Comparison of ENCODE assay signal across 13 mouse cellular contexts in genomic region chr5:144491308-144491707, GRCm38 (mm10). TPM values are rescaled to one million over a fixed set of nuclear protein-coding genes. Genes with fewer than 3 reads are reported as not detected.
DNase-seq lines count a peak whose midpoint lies in the region; ATAC-seq lines count a peak whose summit lies in the region.
"Had no signal": no experiment of that assay in that cellular context is flagged by ENCODE, and none has a peak within 500 bp of the region (broad histone marks: within the 10 kb centered on the region; RNA-seq: fewer than 3 reads in every experiment).

No protein-coding gene starts in this region.

- no peaks in the 10 kb centered on the region for H3K4me1 ChIP-seq in heart, embryonic 11.5 days (ENCODE audit: control insufficient read depth, insufficient read depth, low read length)
- no peaks in the 10 kb centered on the region for H3K4me1 ChIP-seq in midbrain, embryonic 11.5 days (ENCODE audit: control insufficient read depth, insufficient read depth, low read length)
- H3K4me1 ChIP-seq in midbrain, embryonic 16.5 days (ENCODE audit: control insufficient read depth, insufficient read depth, low read length) = no peaks in the 10 kb centered on the region
- H3K4me1 ChIP-seq: limb, embryonic 15.5 days had no signal

- no peaks in the 10 kb centered on the region for H3K36me3 ChIP-seq in heart, embryonic 11.5 days (ENCODE audit: control insufficient read depth, insufficient read depth, low read length)
- H3K36me3 ChIP-seq in midbrain, embryonic 11.5 days (ENCODE audit: control insufficient read depth, insufficient read depth, low read length) = no peaks in the 10 kb centered on the region
- no peaks in the 10 kb centered on the region for H3K36me3 ChIP-seq in midbrain, embryonic 16.5 days (ENCODE audit: control insufficient read depth, insufficient read depth, low read length)
- H3K36me3 ChIP-seq: limb, embryonic 15.5 days had no signal

- no peak overlapping the region for H3K27ac ChIP-seq in heart, embryonic 11.5 days (ENCODE audit: low read depth, low read length)
- no peak overlapping the region for H3K27ac ChIP-seq in midbrain, embryonic 11.5 days (ENCODE audit: low read depth, low read length)
- H3K27ac ChIP-seq in midbrain, embryonic 16.5 days (ENCODE audit: low read length) = no peak overlapping the region
- H3K27ac ChIP-seq: limb, embryonic 15.5 days had no signal

- DNase-seq in heart, postnatal 36 days = peak; percentile 12 to 17
- DNase-seq in midbrain, embryonic 11.5 days (ENCODE audit: low spot score, missing footprints) = peak; percentile 83
- DNase-seq in c-Kit-positive CD71-positive TER-119-negative erythroid progenitor cells, embryonic 14.5 days (ENCODE audit: low read depth) = peak; percentile 2
- DNase-seq in retina, embryonic 14.5 days (ENCODE audit: low spot score) = peak; percentile 51
- no peak for DNase-seq in left cerebral cortex, postnatal 25 days (ENCODE audit: low spot score in 2 of 2)
- DNase-seq: cerebellum, adult 8-10 months had no signal

- no peak for ATAC-seq in heart, embryonic 11.5 days (replicated peaks; ENCODE audit: insufficient number of reproducible peaks, low FRiP score, low TSS enrichment)
- ATAC-seq in midbrain, embryonic 11.5 days (ENCODE audit: low FRiP score) = no peak
- no peak for ATAC-seq in midbrain, embryonic 16.5 days
- no peak for ATAC-seq in activated CD4-positive, CD25-positive, alpha-beta regulatory T cell, adult 4 months

- 16% methylated on average over 6 of the region's 6 CpGs for WGBS in heart, embryonic 11.5 days (ENCODE audit: insufficient replicate concordance)
- WGBS in midbrain, embryonic 11.5 days = 16% methylated on average over 6 of the region's 6 CpGs
- WGBS in midbrain, embryonic 16.5 days = 16% methylated on average over 6 of the region's 6 CpGs

- H3K4me3 ChIP-seq in heart, embryonic 11.5 days (ENCODE audit: low read depth, low read length) = no peak overlapping the region
- no peak overlapping the region for H3K4me3 ChIP-seq in midbrain, embryonic 11.5 days (ENCODE audit: low read depth, low read length)
- H3K4me3 ChIP-seq in midbrain, embryonic 16.5 days (ENCODE audit: low read depth, low read length) = no peak overlapping the region
- H3K4me3 ChIP-seq: limb, embryonic 15.5 days had no signal

- no peak overlapping the region for H3K4me2 ChIP-seq in heart, embryonic 11.5 days
- H3K4me2 ChIP-seq in midbrain, embryonic 11.5 days = no peak overlapping the region
- H3K4me2 ChIP-seq in midbrain, embryonic 16.5 days (ENCODE audit: low read length) = no peak overlapping the region
- H3K4me2 ChIP-seq: limb, embryonic 15.5 days had no signal

- H3K9me3 ChIP-seq in heart, embryonic 11.5 days (replicated peaks; ENCODE audit: control insufficient read depth, low read length) = 0 out of 2 replicates have a peak, but pooled peaks cover 2% of the 10 kb centered on the region
- H3K9me3 ChIP-seq in midbrain, embryonic 11.5 days (ENCODE audit: control insufficient read depth, low read length) = no peaks in the 10 kb centered on the region
- H3K9me3 ChIP-seq in midbrain, embryonic 16.5 days (replicated peaks; ENCODE audit: control insufficient read depth, low read length, poor library complexity, severe bottlenecking) = peaks cover 4% of the 10 kb centered on the region; the same call in 1 of the 2 replicates
- H3K9me3 ChIP-seq: limb, embryonic 15.5 days had no signal

- no peak overlapping the region for H3K9ac ChIP-seq in heart, embryonic 11.5 days (ENCODE audit: low read depth, low read length)
- no peak overlapping the region for H3K9ac ChIP-seq in midbrain, embryonic 11.5 days (ENCODE audit: low read length)
- H3K9ac ChIP-seq in midbrain, embryonic 16.5 days (ENCODE audit: low read depth, low read length) = no peak overlapping the region
- H3K9ac ChIP-seq: limb, embryonic 15.5 days had no signal

- no peaks in the 10 kb centered on the region for H3K27me3 ChIP-seq in heart, embryonic 11.5 days (ENCODE audit: control insufficient read depth, insufficient read depth, low read length)
- no peaks in the 10 kb centered on the region for H3K27me3 ChIP-seq in midbrain, embryonic 11.5 days (ENCODE audit: control insufficient read depth, insufficient read depth, low read length)
- H3K27me3 ChIP-seq in midbrain, embryonic 16.5 days (ENCODE audit: control insufficient read depth, insufficient read depth, low read depth, low read length) = no peaks in the 10 kb centered on the region
- H3K27me3 ChIP-seq: limb, embryonic 15.5 days had no signal

- intact Hi-C loops in heart, postnatal 36 days (cut with DNase I) = no loop called here
- intact Hi-C loops in left cerebral cortex, postnatal 25 days (cut with DNase I) = no loop called here

RNA-seq across cellular contexts. Expression of gene Nptx2, which starts 54.4 kb away (rescaled TPM):
- under 1 TPM; 0.11 to 0.14 TPM for total RNA-seq in heart, postnatal 36 days (2021)
- polyA plus RNA-seq in heart, embryonic 11.5 days (2014; fragmentation: Nextera tagmentation; extraction: Ambion mirVana) = 0.29 and 0.49 TPM in 2 replicates
- 1.8 and 1.9 TPM in 2 replicates for polyA plus RNA-seq in midbrain, embryonic 11.5 days (2014; fragmentation: Nextera tagmentation; extraction: Ambion mirVana)
- polyA plus RNA-seq in midbrain, embryonic 16.5 days (2015; fragmentation: Nextera tagmentation; extraction: Ambion mirVana) = 6.8 TPM in 2 replicates
- total RNA-seq in left cerebral cortex, postnatal 25 days (2021) = 100 to 1,000 TPM; 108 to 124 TPM
- polyA plus RNA-seq in activated CD4-positive, CD25-positive, alpha-beta regulatory T cell, adult 4 months (2017; shearing (Covaris generic)) = not detected
- total RNA-seq: CH12.LX; megakaryocyte-erythroid progenitor cell, adult 5-6 weeks; neutrophil, adult 5-6 weeks had no signal

Comparison
In these comparisons a context has a peak if more than half of its experiments do, and no peak if none do; other contexts are left out.
1. DNase-seq: peak in heart, postnatal 36 days (2 of 2), midbrain, embryonic 11.5 days (single experiment), c-Kit-positive CD71-positive TER-119-negative erythroid progenitor cells, embryonic 14.5 days (single experiment) and retina, embryonic 14.5 days (single experiment); none in left cerebral cortex, postnatal 25 days (0 of 2).